Mouse (Mus musculus): ENCODE results near the gene Fam162b.

DNA sequence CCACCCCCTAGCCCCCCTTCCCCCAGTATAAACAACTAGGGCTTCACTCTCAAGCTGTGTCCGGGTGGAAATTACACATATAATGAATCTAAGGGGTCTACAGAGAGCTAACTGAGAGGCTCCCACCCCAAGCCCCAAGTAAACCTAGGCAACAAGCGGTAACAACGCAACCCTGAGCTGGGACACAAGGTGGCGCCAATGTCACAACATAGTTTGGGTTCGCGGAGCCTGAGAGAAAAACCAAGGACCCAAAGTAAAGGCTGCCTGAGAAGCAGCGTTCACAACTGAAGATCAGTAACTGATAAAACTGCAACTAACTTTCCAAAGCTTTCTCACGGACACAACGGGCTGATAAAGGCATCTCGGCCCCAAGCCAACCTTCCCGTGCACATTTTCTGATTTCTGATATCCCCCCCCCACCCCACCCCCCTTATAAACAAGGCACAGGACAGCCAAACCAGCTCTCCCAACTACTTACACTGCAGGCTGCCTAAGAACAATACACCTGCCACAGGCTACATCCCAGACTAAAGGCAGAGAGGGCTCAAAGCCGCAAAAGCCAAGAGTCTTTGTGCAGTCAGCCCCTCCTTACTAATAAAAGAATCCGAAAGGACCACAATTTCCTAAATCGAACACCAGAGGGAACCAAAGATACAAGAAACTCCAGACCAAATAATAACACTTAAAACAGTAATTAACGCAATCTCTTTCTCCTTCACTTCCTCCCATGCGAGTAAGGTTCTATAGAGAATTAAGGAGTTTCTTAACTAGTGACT, 36.8 kb downstream of the Fam162b start:
- no peak for TF ChIP-seq HCFC1 (IDR thresholded peaks at IDR 0.05; ENCODE audit: borderline replicate concordance, insufficient read depth, low read length)
- no peak for TF ChIP-seq MAFK (IDR thresholded peaks at IDR 0.05; ENCODE audit: insufficient read depth, low read depth, low read length)
